Mouse (Mus musculus) urinary bladder, postnatal 4 days (tissue): ENCODE measurements around the gene Aldh1l1.

Source experiments
- DNase-seq, 2 experiments: peaks; one replicate each; pipeline ENCODE4 v3.0.0; 2021 to 2022; ENCODE audit warnings: low spot score in 2 of 2

Aldh1l1 gene

DNA sequence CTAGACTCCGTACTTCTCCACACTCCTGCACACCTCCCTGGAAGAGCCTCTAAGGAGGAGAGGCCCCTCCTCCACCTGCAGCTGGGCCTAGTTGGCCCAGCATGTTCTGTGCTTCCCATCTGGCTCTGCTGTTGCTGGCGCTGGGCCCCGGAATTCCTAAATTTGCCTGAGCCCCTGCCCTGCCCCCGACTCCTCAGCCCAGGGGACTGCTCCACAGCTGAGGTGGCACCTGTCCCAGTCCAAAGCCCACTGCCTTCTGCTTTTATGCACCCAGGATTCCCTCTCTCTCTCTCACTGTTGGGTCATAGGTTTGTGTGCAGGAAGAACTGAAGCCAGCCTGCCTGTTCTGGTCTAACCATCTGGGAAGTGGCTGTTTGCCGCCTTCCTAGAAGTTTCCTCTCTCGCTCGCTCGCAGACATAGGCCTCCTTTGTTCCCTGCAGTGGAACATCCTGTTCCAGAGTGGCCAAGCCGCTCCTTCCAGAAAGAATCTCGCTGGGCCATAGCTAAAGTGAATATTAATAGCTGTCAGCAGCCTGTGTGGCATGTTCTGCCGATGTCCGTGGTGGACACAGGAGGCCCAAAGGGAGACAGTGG lies 15.2 kb upstream of the Aldh1l1 start:
- DNase-seq: peak in 1 of 2 experiments; percentile 72

DNA sequence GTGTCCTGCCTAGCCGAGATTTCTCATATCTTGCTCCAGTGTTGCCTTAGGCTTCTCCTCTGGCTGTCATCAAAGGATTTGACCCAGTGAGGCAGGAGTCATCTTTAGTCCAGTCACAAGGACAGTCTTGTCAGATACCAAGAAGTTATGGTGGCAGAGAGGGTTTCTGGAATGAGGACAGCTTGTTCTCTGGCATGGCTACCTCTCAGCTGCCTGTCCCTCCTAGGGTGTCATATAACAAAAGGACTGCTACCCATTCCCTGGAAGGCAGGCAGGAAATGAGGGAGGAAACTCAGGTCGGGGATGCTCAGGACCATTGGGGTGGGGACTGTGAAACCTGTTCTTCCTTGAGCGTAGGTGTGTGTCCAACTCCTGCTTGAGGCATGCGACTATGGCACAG lies 14.1 kb upstream of the Aldh1l1 start:
- DNase-seq: no peak

DNA sequence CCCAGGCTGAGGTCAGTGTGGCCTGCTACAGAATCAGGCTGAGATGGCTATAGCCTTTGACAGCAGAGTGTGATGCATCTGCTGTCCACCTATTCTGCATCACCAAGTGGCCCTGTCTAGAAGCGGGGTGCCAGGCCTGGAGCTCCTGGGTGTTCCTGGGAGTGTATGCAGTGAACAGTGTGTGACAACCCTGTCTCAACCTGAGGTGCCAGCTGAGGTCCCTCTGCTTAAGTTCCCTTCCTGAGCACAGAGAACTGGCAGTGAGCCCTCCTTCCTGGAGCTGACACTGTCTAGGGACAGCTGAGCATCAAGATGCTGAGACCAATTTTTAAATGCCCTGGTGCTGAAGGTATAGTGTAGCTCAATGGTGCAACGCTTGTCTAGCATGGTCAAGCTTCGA lies 13.5 kb upstream of the Aldh1l1 start:
- DNase-seq: no peak

DNA sequence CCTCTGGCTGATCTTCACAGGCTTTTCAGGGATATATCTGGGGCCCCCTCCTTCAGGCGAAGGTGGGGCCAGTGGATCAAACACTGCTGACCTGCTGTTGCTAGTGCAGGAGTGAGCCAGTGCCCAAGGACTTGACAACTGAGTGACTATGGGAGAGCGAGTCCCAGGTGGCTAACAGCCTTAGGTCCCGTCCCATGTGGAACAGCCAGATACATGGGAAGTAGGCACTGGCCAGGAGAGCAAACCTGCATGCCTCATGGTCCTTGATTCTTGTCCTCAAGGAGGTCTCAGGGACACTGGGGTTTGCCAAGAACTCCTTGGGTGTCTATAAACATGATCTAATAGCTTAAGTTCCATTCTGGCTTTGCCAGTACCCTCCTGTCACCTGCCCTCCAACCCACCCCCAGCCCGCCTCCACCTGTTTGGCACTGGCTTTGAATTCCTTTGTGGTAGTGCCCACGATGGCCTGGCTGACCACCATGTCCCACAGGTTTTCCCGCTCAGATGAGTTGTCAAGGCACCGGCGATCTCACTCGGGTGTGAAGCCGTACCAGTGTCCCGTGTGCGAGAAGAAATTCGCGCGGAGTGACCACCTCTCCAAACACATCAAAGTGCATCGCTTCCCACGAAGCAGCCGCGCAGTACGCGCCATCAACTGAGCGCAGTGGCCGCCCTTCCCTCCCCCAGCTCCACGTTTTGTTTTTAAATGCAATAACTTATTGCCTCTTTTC lies 12.4 kb upstream of the Aldh1l1 start:
- DNase-seq: no peak

DNA sequence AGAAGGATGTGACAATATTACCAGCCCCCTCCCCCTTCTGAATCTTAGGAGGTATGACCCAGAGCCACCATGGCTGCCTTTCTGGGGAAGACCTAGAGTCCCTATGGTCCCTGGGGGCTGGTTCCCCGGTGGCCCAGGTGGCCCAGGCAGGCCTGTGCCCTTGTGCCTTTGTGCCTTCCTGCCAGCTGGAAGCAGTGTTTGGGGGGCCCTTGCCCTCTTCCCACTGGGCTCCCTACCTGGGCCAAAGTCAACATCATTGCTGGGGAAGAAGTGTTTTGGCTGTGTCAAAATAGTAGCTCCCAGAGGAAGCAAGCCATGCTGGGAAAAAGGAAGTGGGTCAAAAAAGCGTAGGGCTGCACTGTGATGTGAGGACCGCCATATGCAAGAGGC lies 11.9 kb upstream of the Aldh1l1 start:
- no peak for DNase-seq

DNA sequence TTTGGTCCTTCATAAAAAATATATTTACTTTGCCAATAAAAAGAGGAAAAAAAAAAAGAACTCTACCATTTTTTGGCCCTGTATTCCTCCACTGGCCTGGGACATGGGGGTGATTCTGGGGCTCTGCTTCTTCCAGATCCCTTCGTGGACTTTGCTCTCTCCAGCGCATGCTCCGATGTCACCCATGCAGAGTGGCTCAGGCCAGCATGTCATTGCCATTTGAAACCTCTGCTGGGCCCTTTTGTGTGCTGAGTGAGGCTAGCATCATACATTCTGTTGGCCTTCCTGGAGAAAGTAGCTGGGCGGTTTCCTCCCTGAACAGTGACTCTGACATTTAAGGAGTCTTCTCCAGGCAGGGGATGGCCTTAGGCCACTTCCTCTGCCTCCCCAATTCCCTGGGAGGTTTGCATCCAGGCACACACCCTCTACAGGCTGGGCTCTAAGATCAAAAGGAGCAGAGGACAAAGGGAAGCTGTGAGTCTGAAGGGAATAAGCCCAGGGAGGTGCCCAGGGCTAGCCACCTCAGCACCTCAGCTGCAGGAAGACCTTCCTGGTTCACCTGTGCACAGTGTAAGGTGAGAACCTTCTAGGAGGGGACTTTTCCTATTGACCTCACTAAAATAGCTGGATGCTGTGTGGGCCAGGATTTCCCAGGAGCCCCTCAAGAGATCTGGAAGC lies 10.9 kb upstream of the Aldh1l1 start:
- no peak for DNase-seq

DNA sequence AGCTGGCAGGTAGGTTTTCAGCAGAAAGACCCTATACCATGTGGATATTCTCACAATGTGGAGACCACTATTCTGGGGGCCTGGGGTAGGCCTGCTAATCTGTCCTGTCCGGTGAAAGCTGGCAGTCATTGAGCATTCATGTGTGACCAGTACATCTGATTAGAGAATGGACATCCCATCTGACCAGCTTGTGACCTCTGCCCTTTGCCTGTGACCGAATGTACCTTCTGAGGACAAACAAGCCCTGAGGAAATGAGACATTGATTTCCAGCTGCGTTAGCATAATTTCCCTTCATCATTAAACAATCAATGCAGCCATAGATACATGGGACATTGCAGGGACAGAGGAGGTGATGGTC lies 10.4 kb upstream of the Aldh1l1 start:
- no peak for DNase-seq

DNA sequence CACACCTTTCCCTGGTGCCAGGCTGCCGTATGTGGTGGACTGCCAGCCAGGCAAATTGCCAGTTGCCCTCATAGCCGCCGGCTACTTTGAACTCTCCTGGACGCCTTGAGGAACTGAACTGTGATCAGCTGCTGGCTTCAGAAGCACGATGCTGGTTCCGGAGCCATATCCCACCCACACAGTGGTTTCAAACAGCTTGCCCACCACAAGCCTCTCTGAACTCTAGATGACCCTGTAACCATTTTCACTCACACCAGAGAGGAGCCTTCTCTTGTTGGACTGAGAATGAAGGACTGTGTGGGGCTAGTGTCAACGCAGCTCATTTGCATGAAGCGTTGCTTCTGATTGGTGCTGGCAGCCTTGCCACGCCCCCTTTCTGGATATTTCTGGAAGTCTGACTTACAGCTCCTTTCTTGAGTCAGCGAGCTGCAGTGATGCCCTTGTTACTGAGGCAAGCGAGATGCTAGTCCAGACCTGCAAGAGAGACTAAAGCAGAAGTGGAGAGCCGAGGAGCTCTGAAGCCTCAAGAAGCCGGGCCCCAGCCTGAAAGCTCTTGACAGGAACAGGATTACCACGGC lies 9.2 kb upstream of the Aldh1l1 start:
- no peak for DNase-seq

DNA sequence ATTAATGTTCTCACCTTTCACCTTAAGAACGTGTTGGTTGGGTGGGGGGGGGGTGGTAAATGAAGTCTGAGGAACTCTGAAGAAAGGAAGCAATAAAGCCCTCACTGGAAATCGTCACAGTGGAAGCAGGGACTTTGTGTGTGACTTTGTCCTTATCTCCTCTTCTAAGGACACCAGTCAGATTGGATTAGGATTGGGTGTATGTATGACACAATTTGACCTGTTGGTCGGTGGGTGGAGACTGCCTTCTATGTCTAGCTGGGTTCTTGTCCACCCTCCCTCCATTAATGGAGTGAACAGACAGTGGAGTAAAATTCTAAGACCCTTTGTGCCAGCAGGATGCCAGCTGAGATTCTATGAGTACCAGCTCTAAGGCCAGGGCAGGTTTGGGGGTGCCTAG lies 2.0 kb upstream of the Aldh1l1 start:
- no peak for DNase-seq

DNA sequence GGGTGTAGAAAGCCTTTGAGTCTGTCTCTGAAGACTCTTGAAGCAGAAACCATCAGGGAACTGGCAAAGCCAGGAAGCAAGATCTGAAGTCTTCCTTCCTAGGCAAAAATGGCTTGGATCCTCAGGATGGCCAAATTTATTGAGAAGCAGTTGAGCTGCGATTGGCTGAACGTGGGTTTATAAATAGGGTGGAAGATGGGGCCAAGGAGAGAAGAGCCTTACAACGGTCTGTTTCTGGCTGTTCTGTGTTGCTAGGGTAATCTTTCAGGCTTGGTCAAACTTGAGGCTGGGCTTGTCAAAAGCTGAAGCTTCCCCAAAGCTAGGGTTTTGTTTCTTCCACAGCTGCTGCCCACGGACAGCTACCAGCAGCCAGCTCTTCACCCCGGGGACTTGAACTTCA lies 1.4 kb upstream of the Aldh1l1 start:
- DNase-seq: no peak

DNA sequence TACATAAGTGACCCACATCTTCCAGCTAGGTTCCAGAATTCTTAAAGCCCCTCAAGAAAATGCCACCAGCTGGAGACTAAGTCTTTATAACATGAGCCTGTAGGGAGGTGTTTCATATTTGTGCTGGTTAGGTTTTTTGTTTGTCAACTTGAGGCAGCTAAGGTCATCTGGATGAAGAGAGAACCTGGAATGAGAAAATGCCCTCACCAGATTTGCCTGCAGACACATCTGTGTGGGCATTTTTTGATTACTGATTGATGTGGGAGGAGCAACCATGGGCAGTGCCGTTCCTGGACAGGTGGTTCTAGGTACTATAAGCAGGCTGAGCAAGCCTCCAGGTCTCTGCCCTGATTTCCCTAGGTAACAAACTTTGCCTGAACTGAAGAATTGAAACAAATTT lies 1.3 kb downstream of the Aldh1l1 start:
- no peak for DNase-seq

DNA sequence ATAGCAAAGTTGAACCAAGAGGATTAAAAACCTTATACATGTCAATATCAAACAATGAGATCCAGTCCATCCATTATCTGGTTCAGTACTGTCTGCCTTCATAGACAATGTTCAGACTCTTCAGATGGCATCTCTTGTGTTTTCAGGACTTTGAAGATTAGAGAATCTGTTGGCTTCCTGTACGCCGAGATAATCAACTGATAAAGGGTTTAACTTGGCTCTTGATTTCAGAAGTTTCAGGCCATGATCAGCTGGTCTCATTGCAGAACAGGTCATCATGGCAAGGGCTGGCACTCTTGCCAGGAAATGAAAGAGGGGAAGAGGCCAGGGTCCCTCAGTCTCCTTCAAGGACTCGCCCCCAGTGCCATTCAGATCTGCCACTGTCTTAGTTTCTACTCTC lies 3.3 kb downstream of the Aldh1l1 start:
- DNase-seq: no peak

DNA sequence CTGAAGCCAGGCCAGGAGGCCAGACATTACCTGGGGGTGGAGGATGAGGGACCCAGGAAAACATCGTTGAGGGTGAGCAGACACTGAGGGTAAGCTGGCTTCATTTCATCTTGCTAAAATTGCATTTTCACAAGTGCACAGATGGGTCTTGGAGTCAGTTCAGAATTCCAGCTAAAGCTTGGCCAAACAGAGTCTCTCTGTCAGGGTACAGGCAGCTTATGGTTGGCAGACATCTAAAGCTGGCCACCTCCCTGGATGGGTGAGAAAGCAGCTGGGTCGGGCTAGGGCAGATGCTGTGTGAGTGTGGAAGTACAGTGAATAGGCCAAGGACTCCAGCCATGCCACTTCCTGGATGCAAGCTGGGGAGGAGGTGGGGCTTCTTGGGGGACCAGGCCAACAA lies 4.7 kb downstream of the Aldh1l1 start:
- no peak for DNase-seq

DNA sequence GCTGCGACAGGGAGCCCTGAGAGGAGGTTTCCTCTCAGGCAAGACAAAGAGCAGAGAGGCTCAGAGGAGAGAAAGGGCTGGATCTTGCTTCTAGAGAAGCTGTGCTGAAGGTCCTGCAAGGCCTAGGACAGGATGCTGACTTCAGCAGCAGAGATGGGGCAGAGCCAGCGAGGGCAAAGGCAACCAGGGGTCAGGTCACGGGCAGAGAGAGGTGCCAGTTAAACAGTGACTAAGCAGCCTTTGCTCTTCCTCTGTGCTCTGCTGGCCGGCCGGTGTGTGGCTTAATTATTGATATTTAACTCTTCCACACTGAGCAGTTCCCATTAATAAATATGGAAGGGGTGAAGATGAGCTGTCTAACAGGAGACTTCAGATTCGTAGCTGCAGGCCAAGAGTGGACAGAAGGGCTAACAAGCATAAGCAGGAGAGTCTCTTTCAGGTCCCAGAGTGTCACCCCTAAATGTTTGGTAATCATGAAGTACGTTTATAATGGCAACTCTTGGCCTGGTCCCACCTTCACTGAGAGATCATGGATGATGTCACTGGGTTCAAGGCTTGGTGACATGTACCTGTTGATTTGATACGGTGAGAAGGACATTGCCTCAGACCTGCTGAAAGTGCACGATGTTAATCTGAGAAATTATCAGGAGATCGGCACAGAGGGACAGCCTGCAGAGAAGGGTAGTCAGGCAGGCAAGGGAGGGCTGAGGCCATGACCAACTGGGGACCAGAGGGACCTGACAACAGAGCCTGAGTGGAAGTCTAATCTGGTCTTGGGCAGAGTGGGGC lies 5.9 kb downstream of the Aldh1l1 start:
- DNase-seq: no peak

DNA sequence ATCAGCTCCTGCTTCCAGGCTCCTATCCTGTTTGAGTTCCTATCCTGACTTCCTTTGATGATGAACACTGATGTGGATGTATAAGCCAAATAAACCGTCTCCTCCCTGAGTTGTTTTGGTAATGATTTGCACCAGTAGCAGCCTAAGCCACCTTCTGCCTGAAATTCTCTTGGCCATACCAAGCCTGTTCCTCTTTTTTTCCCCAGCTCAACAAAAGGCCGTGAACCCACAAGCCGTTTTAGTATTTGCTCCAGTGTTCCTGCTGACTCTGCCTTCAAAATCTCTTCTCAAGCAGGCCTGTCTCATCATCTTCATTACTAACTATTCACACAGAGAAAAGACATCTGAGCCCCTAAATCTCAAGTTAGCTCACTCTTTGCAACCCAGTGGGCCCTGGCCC lies 7.9 kb downstream of the Aldh1l1 start:
- no peak for DNase-seq

DNA sequence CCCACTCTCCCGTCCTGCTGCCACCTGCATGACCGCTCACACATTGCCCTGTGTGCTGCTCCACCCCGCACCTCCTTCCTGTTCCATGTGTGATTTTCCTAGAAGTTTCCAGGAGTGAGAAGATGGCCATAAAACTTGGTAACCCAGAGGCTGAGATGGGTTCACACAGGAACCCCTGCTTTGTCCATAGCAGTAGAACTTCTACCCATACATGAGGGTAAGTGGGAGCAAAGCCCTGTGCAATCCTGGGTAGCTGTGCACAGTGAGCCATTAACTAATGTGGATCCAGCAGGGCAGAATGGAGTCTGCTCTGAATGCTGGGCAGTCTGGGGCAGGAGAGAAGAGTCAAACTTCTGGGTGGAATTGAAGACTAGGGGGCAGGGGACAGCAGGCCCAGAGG lies 8.3 kb downstream of the Aldh1l1 start:
- DNase-seq: no peak

DNA sequence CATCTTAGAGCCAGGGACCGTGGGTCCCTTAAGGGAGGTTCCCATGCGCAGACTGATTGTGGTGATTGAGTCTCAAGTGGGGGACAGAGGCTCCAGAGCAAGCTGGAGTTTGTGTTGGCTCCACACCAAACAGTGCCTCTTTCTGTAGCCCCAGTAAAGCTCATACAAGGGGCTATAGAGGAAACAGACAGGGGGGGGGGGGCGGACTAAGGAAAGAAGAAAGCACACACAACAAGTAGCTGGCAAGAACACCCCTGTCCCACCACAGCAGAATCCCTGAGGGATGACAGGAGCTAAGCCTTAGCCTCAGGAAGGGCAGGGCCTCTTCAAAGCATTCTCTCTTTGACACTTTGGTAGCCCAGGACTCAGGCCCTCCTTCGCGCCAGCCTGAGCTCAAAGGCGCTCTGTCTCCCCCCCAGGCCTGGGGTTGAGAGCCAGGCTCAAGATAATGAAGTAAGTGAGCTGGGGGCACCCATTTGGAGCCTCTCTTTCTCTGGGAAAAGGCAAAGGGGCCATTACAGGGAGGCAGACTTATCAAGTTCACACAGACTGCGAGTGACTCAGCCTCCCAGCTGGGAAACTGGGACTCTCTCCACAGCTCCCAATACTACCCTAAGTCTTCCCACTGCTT lies 9.2 kb downstream of the Aldh1l1 start:
- no peak for DNase-seq

DNA sequence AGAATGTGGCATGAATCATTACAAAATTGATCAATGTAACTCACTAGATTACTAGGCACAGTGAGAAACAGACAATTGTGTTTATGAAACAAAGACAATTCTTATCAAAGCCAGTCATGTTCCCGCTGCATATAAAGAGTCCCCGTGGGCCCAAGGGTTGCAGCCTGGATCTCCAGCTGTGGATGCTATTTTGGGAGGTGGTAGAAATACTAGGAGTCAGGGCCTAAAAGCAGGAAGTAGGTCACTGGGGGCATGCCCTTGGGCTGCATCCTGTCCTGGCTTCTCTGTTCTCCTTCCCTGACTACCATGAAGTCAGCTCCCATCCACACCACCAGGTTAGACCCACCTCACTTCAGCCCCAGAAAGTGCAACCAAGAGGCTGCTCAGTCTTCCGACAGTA lies 10.0 kb downstream of the Aldh1l1 start:
- no peak for DNase-seq

DNA sequence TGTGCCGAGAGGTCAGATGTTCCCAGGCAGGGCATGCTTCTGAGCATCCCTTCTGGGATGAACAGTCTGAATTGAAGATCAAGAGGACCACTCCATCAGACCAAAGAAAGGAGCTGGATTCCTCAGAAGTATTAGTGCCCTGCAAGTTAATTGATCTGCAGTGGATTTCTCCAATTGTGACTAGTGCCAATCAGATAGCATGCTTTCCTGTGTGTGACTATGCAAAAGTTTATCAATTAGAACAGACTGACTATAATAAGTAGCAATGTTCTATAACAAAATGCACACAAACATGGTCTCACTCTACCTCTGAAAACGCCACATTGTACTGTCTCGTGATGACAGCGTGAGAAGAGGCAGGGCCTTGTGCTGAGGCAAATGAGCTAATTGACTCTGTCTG lies 13.3 kb downstream of the Aldh1l1 start:
- no peak for DNase-seq

DNA sequence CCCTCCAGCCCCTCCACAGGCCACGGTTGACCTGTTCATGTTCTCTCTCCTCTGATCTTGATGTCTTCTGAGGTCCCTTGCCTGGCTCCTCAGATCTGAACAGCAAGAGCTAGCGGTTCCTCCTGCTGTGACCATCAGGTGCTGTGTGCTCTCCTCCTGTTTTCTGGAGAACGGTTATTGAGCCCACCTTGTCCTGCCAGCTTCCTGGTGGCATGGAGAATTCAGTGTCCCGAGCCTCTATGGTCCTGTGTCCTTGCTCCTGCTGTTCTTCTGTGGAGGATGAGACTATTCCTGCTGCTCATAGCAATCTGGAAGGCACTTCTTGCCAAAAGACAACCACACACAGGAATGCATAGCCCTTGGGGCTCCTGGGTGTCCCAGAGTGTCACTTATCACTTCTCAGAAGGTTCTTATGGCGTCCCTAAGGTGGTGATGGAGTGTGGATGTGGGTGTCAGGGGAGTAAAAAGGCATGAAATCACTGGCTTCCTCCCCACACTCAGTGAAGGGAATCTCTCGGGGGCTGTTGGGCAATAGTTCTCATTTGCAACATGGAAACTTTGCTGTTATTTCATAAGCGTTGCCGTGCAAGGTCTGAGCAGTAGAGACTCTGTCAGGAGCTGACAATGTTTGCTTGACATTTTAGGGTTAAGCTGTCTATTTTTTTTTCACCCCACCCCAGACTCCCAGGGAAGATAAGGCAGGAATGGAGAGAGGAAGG lies 15.2 kb downstream of the Aldh1l1 start:
- DNase-seq: no peak

DNA sequence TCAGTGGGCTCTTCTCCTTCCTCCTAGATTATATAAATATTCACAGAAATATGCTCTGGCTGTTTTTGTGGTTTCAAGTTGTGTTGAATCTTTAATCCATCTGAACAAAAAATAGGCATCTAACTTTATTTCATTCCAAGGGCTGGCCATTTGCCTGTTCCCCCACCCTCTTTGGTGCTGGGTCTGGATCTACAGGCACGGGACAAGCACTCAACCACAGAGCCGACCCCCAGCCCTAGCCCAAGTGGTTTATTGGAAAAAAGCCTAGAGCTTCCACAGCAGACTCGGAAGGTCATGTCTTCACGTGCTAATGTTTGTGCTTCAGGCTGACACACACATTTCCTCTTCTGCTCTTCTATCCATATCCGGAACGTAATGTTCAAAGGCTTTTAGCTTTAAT lies 19.7 kb downstream of the Aldh1l1 start:
- no peak for DNase-seq
